Mouse (Mus musculus) gastrocnemius, adult 2 months (tissue): Measurements from ENCODE around the gene Zfp598. TPM values are rescaled to one million over a fixed set of nuclear protein-coding genes. Genes with fewer than 3 reads are reported as not detected.
A peak's percentile ranks its signal among the peaks of the same experiment; 100 is the strongest.
"Not testable (repeated sequence)": the region's sequence is repeated elsewhere in the genome, so short reads cannot be mapped to it uniquely, and the experiment has no call there.

ENCODE experiments used
- DNase-seq: peaks from one replicate; pipeline ENCODE4 v3.0.0; 2022
- H3K27ac ChIP-seq: fragments of 200-600 bp; 2 replicates; pipeline ENCODE4 v1.8.1; 2022; ENCODE audit warnings: mild to moderate bottlenecking
- H3K4me3 ChIP-seq: fragments of 200-600 bp; 2 replicates; pipeline ENCODE4 v1.8.1; 2022; ENCODE audit warnings: mild to moderate bottlenecking, moderate library complexity
- CTCF ChIP-seq: fragments of 200-600 bp; IDR thresholded peaks from 2 replicates; pipeline ENCODE4 v1.8.1; 2022; ENCODE audit warnings: antibody characterized with exemption, mild to moderate bottlenecking, moderate library complexity
- intact Hi-C: fragments of 180-260 bp; cut with DNase I; formaldehyde crosslinking; loops from one replicate; pipeline ENCODE4 v1.15.1; 2025
- total RNA-seq, 2 experiments: library from RNA; stranded (reverse); gene quantifications; 2 replicates each; pipeline ENCODE4 v1.2.3; 2021

Gene Zfp598
- total RNA-seq, 2 experiments from 2014 or later: 22.1 to 24.5 TPM

DNA sequence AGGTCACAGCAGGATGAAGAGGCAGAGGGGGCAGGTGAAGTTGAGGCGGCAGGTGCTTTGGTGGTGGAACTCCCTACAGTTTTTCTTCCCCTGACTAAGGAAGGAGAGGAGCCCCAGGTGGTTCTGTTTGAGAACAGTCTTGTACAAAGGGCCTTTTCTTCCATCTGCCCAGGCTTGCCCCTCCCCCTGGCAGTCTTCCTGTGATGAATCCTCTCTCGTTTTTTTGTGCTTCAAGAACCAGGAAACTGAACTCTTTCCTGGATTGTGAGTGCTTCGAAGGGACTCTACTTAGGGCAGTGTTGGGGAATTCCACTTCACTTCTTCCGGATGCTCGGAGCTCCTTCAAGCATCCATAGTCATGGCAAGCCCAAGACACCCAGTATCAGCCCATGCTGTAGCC lies 28.5 kb downstream of the Zfp598 start:
- H3K27ac ChIP-seq: no peak overlapping the region
- no peak for DNase-seq
- no peak for TF ChIP-seq CTCF
- intact Hi-C loops: no loop called here
- H3K4me3 ChIP-seq: no peak overlapping the region

DNA sequence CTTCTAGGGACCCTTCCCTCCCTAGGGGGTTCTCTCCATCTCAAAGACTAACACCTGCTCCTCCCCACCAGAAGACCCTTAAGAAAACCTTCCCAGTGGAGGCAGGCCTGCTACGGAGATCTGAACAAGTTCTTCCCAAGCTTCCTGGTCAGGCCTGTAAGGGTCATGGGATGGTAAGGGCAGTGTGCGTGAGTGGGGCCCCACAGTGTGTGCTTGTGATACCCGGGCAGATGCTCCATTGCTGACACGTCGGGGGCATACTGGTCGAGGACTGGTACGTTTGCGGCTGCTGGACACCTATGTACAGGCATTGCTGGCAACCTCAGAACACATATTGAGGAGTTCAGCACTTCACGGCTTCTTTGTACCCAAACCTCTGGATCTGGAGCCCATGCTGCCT lies 29.2 kb downstream of the Zfp598 start:
- TF ChIP-seq CTCF: no peak
- Histone ChIP-seq H3K27ac (no peak overlapping the region), H3K4me3 (no peak overlapping the region)
- intact Hi-C loops: no loop called here
- no peak for DNase-seq

DNA sequence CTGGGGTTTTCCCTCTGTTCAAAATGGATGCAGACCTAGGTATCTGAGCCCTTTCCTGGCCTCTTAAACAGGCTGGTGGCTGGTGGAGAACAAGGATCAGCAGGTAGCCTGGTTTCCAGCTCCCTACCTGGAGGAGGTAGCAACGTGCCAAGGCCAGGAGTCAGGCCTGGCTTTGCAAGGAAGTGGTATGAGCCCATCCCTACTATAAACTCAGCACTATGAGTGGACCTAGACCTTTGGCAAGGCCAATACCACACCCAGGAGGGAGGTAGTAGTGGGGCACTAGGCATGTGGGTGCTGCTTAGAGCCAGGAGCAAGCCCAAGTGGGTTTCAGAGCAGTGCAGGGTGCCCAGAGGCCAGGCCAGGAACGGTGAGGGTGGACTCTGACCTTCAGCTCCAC lies 30.0 kb downstream of the Zfp598 start:
- DNase-seq: no peak
- intact Hi-C loops: no loop called here
- no peak for TF ChIP-seq CTCF
- no peak overlapping the region for H3K4me3 ChIP-seq
- H3K27ac ChIP-seq: no peak overlapping the region

DNA sequence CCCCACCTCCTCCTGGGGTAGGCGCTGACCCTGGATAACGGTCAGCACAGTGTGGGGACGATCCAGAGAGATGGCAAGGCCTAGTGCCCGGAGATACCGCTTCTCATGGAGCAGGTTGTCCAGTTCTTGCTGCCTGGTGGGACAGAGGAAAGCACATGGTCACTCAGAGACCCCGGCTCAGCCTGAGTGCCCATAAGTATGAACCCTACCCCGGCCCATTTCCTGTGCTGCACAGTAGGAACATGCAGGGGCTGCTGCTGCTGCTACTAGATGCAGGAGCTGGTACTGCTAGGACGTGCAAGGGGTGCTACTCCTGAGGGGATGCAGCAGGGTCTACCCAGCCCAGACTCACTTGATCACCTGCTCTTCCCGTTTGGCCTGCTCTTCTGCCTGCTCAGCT lies 31.8 kb downstream of the Zfp598 start:
- Histone ChIP-seq H3K27ac (no peak overlapping the region), H3K4me3 (no peak overlapping the region)
- no peak for DNase-seq
- intact Hi-C loops: no loop called here
- no peak for TF ChIP-seq CTCF

DNA sequence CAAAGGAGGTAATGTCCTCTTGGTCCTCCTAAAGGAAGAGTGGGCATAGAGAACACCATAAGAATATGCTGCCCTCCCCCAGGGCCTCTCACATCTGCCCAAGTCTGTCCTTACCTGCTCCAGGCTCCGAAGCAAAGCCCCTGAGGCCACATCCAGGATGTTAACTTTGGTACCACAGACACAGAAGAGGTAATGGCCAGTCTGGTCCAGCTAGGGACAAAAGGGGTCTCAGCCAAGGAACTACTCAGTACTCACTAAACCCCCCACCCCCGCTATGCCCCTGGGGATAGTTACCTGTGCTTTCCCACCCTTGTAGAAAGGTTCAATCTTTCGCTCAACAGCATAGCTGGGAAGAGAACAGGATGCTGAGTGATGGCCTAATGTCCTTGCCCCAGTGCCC lies 36.3 kb downstream of the Zfp598 start:
- TF ChIP-seq CTCF: no peak
- no peak overlapping the region for H3K27ac ChIP-seq
- DNase-seq: no peak

DNA sequence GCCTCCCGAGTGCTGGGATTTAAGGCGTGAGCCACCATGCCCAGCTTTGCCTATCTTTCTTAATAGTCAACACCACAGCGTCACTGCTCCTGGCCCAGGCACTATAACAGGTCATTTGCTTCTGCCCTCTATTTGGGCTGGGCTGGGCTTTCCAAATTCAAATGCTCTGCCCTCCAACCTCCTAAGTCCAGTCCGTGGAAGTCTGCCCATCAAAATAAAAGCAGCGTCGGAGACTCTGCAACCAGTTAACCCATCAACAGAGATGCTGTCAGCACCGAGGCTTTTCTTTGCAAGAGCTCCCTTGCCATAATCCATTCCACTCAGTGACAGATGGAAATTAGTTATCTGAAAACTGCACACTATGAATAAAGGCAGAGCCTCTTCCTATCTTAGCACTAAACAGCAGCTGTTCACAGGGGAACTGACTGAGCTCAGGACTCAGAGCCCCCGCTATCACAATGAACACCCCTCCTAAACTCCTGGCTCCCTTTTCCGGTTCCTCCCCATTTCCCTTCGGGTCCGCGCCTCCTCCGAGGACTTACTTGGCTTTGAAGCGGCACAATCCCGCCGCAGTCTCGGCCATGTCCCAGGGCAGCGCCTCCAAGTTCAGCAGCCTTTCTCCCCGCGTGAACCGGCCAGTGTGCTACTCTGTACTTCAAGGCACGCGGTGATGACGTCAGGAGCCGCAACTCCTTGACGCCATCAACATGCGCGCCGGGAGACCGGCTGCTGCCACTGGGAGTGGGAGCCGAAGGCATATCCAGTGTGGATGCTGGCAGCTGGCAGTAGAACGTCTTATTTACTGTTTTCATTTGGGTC lies 37.7 kb downstream of the Zfp598 start, which contains the start of gene Tbl3:
Gene Tbl3, minus strand, starts transcription at position 679 of the 819 bp plus-strand sequence.
- TF ChIP-seq CTCF: no peak
- Histone ChIP-seq H3K27ac (peak within 1 kb of the TSS; percentile 86), H3K4me3 (peak within 1 kb of the TSS; percentile 75)
- peak; percentile 94 for DNase-seq
- intact Hi-C loops: loop anchor here (1.0 kb wide), 1 partner anchor 12 kb away; no protein-coding TSS in a partner anchor

More for the DNA sequence above, 36.3 kb downstream of the Zfp598 start:
- intact Hi-C loops: no loop called here
- no peak overlapping the region for H3K4me3 ChIP-seq

DNA sequence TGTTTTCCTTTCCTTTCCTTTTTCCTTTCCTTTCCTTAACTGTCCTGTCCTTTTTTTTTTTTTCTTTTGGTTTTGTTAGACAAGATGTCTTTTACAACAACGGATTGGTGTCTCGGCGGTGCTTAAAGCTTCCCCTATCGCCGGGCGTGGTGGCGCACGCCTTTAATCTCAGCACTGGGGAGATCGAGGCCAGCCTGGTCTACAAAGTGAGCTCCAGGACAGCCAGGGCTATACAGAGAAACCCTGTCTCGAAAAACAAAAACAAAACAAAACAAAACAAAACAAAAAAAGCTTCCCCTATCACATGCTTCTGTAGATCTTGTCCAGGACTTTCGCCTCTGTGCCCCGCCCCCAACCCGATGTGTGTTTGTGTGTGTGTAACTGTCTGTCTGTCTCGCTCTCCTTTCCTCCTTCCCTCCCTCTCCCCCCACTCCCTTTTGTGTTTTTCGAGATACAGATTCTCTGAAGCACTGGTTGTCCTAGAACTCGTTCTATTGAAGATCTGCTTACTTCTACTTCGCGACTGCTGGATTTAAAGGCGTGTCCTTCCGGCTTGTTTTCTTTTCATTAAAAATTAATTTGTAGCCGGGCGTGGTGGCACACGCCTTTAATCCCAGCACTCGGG lies 38.4 kb downstream of the Zfp598 start:
- Histone ChIP-seq H3K27ac (peak overlapping the region; percentile 86), H3K4me3 (peak overlapping the region; percentile 75)
- no peak for TF ChIP-seq CTCF
- intact Hi-C loops: loop anchor here (1.0 kb wide), 1 partner anchor 11 kb away; no protein-coding TSS in a partner anchor
- no peak for DNase-seq

DNA sequence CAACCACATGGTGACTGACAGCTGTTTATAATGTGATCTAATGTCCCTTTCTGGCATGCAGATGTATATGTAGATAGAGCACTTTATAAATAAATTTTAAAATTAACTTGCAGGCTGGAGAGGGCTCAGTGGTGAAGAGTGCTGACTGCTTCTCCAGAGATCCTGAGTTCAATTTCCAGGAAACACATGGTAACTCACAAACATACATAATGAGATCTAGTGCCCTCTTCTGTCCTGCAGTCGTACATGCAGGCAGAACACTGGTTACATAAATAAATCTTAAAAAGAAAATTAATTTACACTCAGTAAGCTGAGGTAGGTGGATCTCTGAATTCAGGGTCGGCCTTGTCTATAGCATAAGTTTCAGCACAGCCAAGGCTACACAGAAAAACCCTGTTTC lies 39.2 kb downstream of the Zfp598 start:
- peak overlapping the region; percentile 86; the same call in 1 of the 2 replicates for H3K27ac ChIP-seq
- intact Hi-C loops: no loop called here
- TF ChIP-seq CTCF: peak; percentile 62
- peak overlapping the region; percentile 75 for H3K4me3 ChIP-seq
- DNase-seq: no peak

DNA sequence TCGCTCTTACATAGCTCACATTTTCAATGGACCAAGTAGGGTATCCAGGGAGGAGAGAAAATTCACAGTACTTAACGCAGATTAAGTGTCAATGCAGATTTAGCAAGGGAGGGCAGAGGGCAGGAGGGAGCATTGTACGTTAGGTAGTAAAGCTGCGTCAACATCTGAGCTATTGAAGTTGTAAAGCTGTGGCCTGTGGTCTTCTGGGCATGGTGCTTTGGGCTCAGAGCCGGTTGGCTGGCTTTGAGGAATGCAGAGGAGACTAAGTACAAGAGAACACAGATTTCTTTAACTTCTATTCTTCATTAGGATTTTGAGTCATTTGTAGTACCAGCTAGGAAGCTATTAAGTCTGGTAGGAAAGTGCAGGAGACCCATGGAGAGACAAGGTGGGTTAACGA lies 46.1 kb downstream of the Zfp598 start:
- intact Hi-C loops: no loop called here
- no peak for TF ChIP-seq CTCF
- DNase-seq: no peak

DNA sequence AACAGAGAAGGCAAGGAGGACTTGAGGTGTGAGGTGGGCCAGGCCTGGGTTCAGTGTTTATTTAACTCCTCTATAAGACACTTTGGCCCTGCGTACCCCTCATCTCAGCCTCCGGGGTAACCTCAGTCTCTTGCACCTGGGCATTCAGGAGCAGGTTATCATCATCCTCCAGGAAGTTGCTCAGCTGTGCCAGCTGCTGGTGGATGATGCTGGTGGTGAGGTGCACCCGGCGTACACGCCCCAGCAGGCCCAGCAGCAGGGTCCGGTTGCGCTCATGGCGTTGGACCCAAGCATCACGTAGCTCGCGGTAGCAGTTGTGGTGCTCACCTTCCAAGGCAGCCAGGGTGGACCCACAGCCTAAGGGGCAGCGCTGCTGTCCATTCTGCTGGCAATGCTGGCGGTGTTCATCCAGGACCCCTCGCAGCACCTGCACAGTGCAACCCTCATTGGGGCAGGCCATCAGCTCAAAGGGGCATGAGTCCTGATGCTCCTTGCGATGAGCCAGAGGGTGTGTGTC lies 46.7 kb downstream of the Zfp598 start:
- no peak for DNase-seq
- intact Hi-C loops: no loop called here
- Histone ChIP-seq H3K27ac (no peak overlapping the region), H3K4me3 (no peak overlapping the region)
- TF ChIP-seq CTCF: no peak

More for the DNA sequence above, 46.1 kb downstream of the Zfp598 start:
- H3K4me3 ChIP-seq: no peak overlapping the region
- H3K27ac ChIP-seq: no peak overlapping the region

DNA sequence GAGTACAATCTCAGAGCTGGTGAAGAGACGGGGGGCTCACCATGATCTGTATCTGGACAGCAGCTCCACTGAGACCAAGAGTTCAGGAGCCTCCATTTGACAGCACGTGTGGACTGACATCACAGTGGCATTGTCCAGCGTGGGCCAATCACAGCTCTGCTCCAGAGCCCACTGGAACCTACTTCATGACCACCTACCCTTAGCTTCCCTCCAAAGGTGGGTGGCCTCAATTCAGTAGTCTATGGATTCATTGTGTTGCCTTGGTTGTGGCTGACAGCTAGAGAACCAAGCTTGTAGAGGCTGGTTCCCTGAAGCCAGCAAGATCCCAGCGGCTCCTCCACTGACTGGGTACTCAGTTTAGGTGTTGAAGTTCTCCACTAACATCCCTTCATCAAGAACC lies 48.5 kb downstream of the Zfp598 start, which contains the start of the genes Rnf151 and Rps2:
Gene Rnf151, minus strand, starts transcription at position 121 of the 400 bp plus-strand sequence.
Gene Rps2, plus strand, starts transcription at position 174 of the 400 bp plus-strand sequence.
- H3K4me3 ChIP-seq: peak within 1 kb of the TSS; percentile 98
- no peak for DNase-seq
- no peak for TF ChIP-seq CTCF
- H3K27ac ChIP-seq: peak within 1 kb of the TSS; percentile 98; the same call in 1 of the 2 replicates
- intact Hi-C loops: no loop called here

DNA sequence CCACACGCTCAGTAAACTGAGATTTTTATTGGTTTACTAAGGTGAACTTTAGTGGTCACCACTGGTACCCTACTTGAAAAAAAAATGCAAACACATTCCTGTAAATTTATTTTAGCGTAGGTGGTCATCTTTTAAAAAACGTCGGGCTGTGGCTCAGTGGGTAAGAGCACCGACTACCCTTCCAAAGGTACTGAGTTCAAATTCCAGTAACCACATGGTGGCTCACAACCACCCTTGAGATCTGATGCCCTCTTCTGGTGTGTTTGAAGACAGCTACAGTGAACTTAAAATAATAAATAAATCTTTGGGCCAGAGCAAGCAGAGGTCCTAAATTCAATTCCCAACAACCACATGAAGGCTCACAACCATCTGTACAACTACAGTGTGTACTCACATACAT lies 49.5 kb downstream of the Zfp598 start:
- not testable (repeated sequence) for DNase-seq
- Histone ChIP-seq H3K4me3 (peak overlapping the region; percentile 98), H3K27ac (peak overlapping the region; percentile 98)
- intact Hi-C loops: loop anchor here (1.0 kb wide), 1 partner anchor 12 kb away; the partner anchor contains the start of gene Tbl3
